Mouse (Mus musculus) forebrain, embryonic 11.5 days (tissue): Measurements from ENCODE around the gene Kcnt1. TPM values are rescaled to one million over a fixed set of nuclear protein-coding genes. Genes with fewer than 3 reads are reported as not detected.

ENCODE experiments used
- ATAC-seq: fragments of 200-750 bp; cut with Nextera tagmentation; replicated peaks from 2 replicates; pipeline ENCODE4 v1.8.0; 2017; ENCODE audit warnings: moderate TSS enrichment; ENCODE audit not compliant: low FRiP score
- DNase-seq: peaks from one replicate; pipeline ENCODE4 v3.0.0-alpha.2; 2017; ENCODE audit warnings: low spot score
- H3K27ac ChIP-seq: fragments of 300-500 bp; sonication (generic); 2 replicates; pipeline ENCODE4 v1.5.1; 2014; ENCODE audit warnings: low read depth, low read length
- H3K27me3 ChIP-seq: fragments of 300-500 bp; sonication (generic); 2 replicates; pipeline ENCODE4 v1.6.1; 2014; ENCODE audit warnings: mild to moderate bottlenecking, low read length, mixed read lengths; ENCODE audit not compliant: control insufficient read depth, insufficient read depth
- H3K36me3 ChIP-seq: fragments of 300-500 bp; sonication (generic); 2 replicates; pipeline ENCODE4 v1.6.1; 2014; ENCODE audit warnings: mild to moderate bottlenecking, low read length, moderate library complexity, mixed read lengths; ENCODE audit not compliant: control insufficient read depth, insufficient read depth
- H3K4me1 ChIP-seq: fragments of 300-500 bp; sonication (generic); replicated peaks from 2 replicates; pipeline ENCODE4 v1.6.1; 2014; ENCODE audit warnings: low read length, mixed read lengths; ENCODE audit not compliant: control insufficient read depth, insufficient read depth
- H3K4me2 ChIP-seq: fragments of 300-500 bp; sonication (generic); 2 replicates; pipeline ENCODE4 v1.6.1; 2014; ENCODE audit warnings: low read depth, mild to moderate bottlenecking, low read length, moderate library complexity, mixed read lengths; ENCODE audit not compliant: severe bottlenecking
- H3K4me3 ChIP-seq: fragments of 300-500 bp; sonication (generic); 2 replicates; pipeline ENCODE4 v1.5.1; 2014; ENCODE audit warnings: low read depth, low read length
- H3K9ac ChIP-seq: fragments of 300-500 bp; sonication (generic); 2 replicates; pipeline ENCODE4 v1.6.1; 2014; ENCODE audit warnings: low read length
- H3K9me3 ChIP-seq: fragments of 300-500 bp; sonication (generic); 2 replicates; pipeline ENCODE4 v1.6.1; 2016; ENCODE audit warnings: low read length, mixed read lengths; ENCODE audit not compliant: control insufficient read depth
- WGBS: fragments of 180-500 bp; shearing (Covaris S2); extraction: QIAGEN DNeasy Blood & Tissue Kit; methylation state at CpG from one replicate; pipeline ENCODE4 v1.1.7; 2014; 5-methylcytosine and 5-hydroxymethylcytosine counted together
- polyA plus RNA-seq: library from polyadenylated mRNA; unstranded; fragments of >200 nt; fragmentation: Nextera tagmentation; extraction: Ambion mirVana; gene quantifications from 2 replicates; pipeline ENCODE4 v1.2.1, GENCODE M21; 2014

Gene Kcnt1
- polyA plus RNA-seq, 1 experiment from 2014 or later = 1.0 TPM

GRCm38 (mm10) chr2:25949291-25949690, 85.8 kb downstream of the Kcnt1 start:
- no peak for ATAC-seq
- H3K27me3 ChIP-seq = no peaks in the 10 kb centered on the region
- H3K9ac ChIP-seq = no peak overlapping the region
- WGBS = 95% methylated on average over 3 of the region's 3 CpGs
- H3K4me2 ChIP-seq = no peak overlapping the region
- DNase-seq = no peak
- no peak overlapping the region for H3K4me3 ChIP-seq
- no peaks in the 10 kb centered on the region for H3K9me3 ChIP-seq
- H3K27ac ChIP-seq = no peak overlapping the region
- H3K4me1 ChIP-seq = no peaks in the 10 kb centered on the region
- no peaks in the 10 kb centered on the region; the same call in 1 of the 2 replicates for H3K36me3 ChIP-seq

Other genes with a start within 250 kb of the Kcnt1 start
- gene Ccdc183, start 246.1 kb upstream of the Kcnt1 start, polyA plus RNA-seq = 0.13 and 0.21 TPM in 2 replicates
- 12.6 and 17.9 TPM in 2 replicates for gene Tmem141, start 241.7 kb upstream of the Kcnt1 start, polyA plus RNA-seq
- gene Fcna, start 235.7 kb upstream of the Kcnt1 start, polyA plus RNA-seq = 0.95 and 0.97 TPM in 2 replicates
- not detected in 2 replicates for gene Lcn8, start 210.6 kb upstream of the Kcnt1 start, polyA plus RNA-seq
- not detected in 2 replicates for gene Lcn5, start 205.8 kb upstream of the Kcnt1 start, polyA plus RNA-seq
- gene Lcn6, start 186.9 kb upstream of the Kcnt1 start, polyA plus RNA-seq = not detected in 2 replicates
- gene Lcn10, start 181.0 kb upstream of the Kcnt1 start, polyA plus RNA-seq = not detected in 2 replicates
- gene Obp2a, start 163.7 kb upstream of the Kcnt1 start, polyA plus RNA-seq = not detected in 2 replicates
- gene Bmyc, start 157.0 kb upstream of the Kcnt1 start, polyA plus RNA-seq = 68.5 and 71.2 TPM in 2 replicates
- gene Obp2b, start 126.7 kb upstream of the Kcnt1 start, polyA plus RNA-seq = not detected in 2 replicates
- not detected in 2 replicates for gene Lcn3, start 98.2 kb upstream of the Kcnt1 start, polyA plus RNA-seq
- not detected in 2 replicates for gene Lcn11, start 86.7 kb upstream of the Kcnt1 start, polyA plus RNA-seq
- gene Gm13539, start 81.5 kb upstream of the Kcnt1 start, polyA plus RNA-seq = not detected in 2 replicates
- not detected in 2 replicates for gene Glt6d1, start 47.9 kb upstream of the Kcnt1 start, polyA plus RNA-seq
- gene Lcn9, start 40.6 kb upstream of the Kcnt1 start, polyA plus RNA-seq = not detected in 2 replicates
- gene Sohlh1, start 16.5 kb upstream of the Kcnt1 start, polyA plus RNA-seq = not detected in 2 replicates
- gene Camsap1, start 119.5 kb downstream of the Kcnt1 start, polyA plus RNA-seq = 55.6 and 58.3 TPM in 2 replicates
- gene Ubac1, start 158.0 kb downstream of the Kcnt1 start, polyA plus RNA-seq = 91.7 and 99.4 TPM in 2 replicates